Mouse (Mus musculus): ENCODE measurements around the gene Gm7145. TPM values are rescaled to one million over a fixed set of nuclear protein-coding genes. Genes with fewer than 3 reads are reported as not detected.
"Not testable (repeated sequence)": the region's sequence is repeated elsewhere in the genome, so short reads cannot be mapped to it uniquely, and the experiment has no call there.

Gm7145 gene
- polyA plus RNA-seq (2015; fragmentation: Nextera tagmentation; extraction: Ambion mirVana) = not detected in 2 replicates

- no peak within 1 kb of the TSS for H3K9ac ChIP-seq (replicated peaks; ENCODE audit: low read depth)
- DNase-seq (ENCODE audit: low spot score) = no peak
- H3K27ac ChIP-seq (ENCODE audit: low read length) = no peak within 1 kb of the TSS
- no peak within 1 kb of the TSS for H3K4me3 ChIP-seq (ENCODE audit: low read depth, low read length)
- H3K4me1 ChIP-seq (ENCODE audit: insufficient read depth, low read depth, low read length) = no peaks in the 10 kb centered on the region
- no peaks in the 10 kb centered on the region for H3K9me3 ChIP-seq (ENCODE audit: low read length)
- 67% methylated on average over 4 of the region's 4 CpGs for WGBS
- no peak for ATAC-seq
- H3K36me3 ChIP-seq (ENCODE audit: insufficient read depth, low read length) = no peaks in the 10 kb centered on the region
- H3K4me2 ChIP-seq (replicated peaks; ENCODE audit: low read depth, low read length) = no peak within 1 kb of the TSS
- H3K27me3 ChIP-seq (replicated peaks; ENCODE audit: insufficient read depth, low read length) = no peaks in the 10 kb centered on the region
- TF ChIP-seq EP300 (IDR thresholded peaks at IDR 0.05) = no peak
- TF ChIP-seq CTCF (IDR thresholded peaks at IDR 0.05) = no peak
Measured at GRCm38 (mm10) chr1:117965639-117966038, at the start of gene Gm7145. Gm7145 (plus strand) TSS chr1:117965939.

DNA sequence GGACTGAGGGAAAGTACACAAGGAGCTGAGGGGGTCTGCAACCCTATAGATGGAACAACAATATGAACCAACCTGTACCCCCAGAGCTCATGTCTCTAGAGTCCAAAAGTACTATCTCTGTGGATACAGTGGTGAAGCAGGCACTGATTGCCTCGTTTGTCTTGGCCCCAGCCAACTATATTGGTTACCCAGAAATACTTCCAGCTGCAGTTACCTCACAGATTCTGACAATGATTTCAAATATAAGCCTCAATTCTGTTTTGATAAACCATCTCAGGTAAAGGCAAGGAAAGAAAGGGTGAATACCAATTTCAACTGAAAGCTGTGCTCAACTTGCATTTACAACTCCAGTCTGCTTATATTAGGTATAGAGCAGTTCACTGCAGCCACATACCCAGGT, 38.0 kb upstream of the Gm7145 start, which contains the start of gene Gm28168:
Gene Gm28168 (plus strand): TSS at position 301 of the 400 bp plus-strand sequence.
- H3K27ac ChIP-seq (ENCODE audit: low read length); H3K27me3 ChIP-seq (replicated peaks; ENCODE audit: insufficient read depth, low read length); H3K9me3 ChIP-seq (ENCODE audit: low read length); DNase-seq (ENCODE audit: low spot score); H3K9ac ChIP-seq (replicated peaks; ENCODE audit: low read depth); H3K36me3 ChIP-seq (ENCODE audit: insufficient read depth, low read length); H3K4me3 ChIP-seq (ENCODE audit: low read depth, low read length); ATAC-seq; H3K4me2 ChIP-seq (replicated peaks; ENCODE audit: low read depth, low read length); H3K4me1 ChIP-seq (ENCODE audit: insufficient read depth, low read depth, low read length): not testable (repeated sequence)
- WGBS = 31% methylated on average over 1 of the region's 1 CpGs

DNA sequence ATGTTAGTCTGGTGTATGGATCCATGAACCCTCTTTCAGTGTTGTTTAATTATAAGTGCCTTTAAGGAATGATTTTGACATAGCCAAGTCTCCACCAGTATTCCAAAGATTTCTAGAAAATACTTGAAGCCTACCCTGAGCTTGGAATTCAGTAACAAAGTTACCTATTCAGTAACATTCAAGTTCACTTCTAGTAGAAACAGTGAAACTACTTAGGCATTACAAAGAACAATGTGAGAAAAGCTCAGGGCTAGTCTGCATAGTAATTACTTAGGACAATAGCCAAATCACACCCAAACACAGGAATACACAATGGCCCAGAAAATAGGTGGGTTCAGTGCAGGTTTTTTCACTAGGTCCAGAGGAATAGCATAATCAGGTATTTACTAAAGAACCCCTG, 38.1 kb downstream of the Gm7145 start:
- H3K4me3 ChIP-seq (ENCODE audit: low read depth, low read length); H3K27me3 ChIP-seq (replicated peaks; ENCODE audit: insufficient read depth, low read length); H3K36me3 ChIP-seq (ENCODE audit: insufficient read depth, low read length); H3K4me1 ChIP-seq (ENCODE audit: insufficient read depth, low read depth, low read length); H3K27ac ChIP-seq (ENCODE audit: low read length); ATAC-seq; H3K4me2 ChIP-seq (replicated peaks; ENCODE audit: low read depth, low read length); H3K9ac ChIP-seq (replicated peaks; ENCODE audit: low read depth); H3K9me3 ChIP-seq (ENCODE audit: low read length); DNase-seq (ENCODE audit: low spot score): not testable (repeated sequence)

- not testable (repeated sequence) for H3K4me2 ChIP-seq (replicated peaks; ENCODE audit: low read depth, low read length); H3K27ac ChIP-seq (ENCODE audit: low read length); H3K4me1 ChIP-seq (ENCODE audit: insufficient read depth, low read depth, low read length); H3K27me3 ChIP-seq (replicated peaks; ENCODE audit: insufficient read depth, low read length); H3K9me3 ChIP-seq (ENCODE audit: low read length); H3K4me3 ChIP-seq (ENCODE audit: low read depth, low read length); ATAC-seq; DNase-seq (ENCODE audit: low spot score); H3K9ac ChIP-seq (replicated peaks; ENCODE audit: low read depth); H3K36me3 ChIP-seq (ENCODE audit: insufficient read depth, low read length)
- WGBS = 22% methylated on average over 8 of the region's 8 CpGs
Measured at GRCm38 (mm10) chr1:118012736-118013135, 47.0 kb downstream of the Gm7145 start.

Other genes starting within 250 kb of the Gm7145 start
- gene B020011L13Rik, start 184.8 kb upstream of the Gm7145 start, polyA plus RNA-seq (2015; fragmentation: Nextera tagmentation; extraction: Ambion mirVana) = not detected in 2 replicates
- not detected in 2 replicates for gene Gm28360, start 135.9 kb upstream of the Gm7145 start, polyA plus RNA-seq (2015; fragmentation: Nextera tagmentation; extraction: Ambion mirVana)
- gene Gm28168, start 37.9 kb upstream of the Gm7145 start, polyA plus RNA-seq (2015; fragmentation: Nextera tagmentation; extraction: Ambion mirVana) = not detected in 2 replicates
- gene Gm29106, start 210.6 kb downstream of the Gm7145 start, polyA plus RNA-seq (2015; fragmentation: Nextera tagmentation; extraction: Ambion mirVana) = 0.04 and 0.07 TPM in 2 replicates

Measured in lung, postnatal 0 days (tissue).